Mouse (Mus musculus): Measurements from ENCODE around the gene Pard3b. TPM values are rescaled to one million over a fixed set of nuclear protein-coding genes. Genes with fewer than 3 reads are reported as not detected.

Gene Pard3b
- polyA plus RNA-seq, 1 experiment from 2014 or later = 15.4 TPM

DNA sequence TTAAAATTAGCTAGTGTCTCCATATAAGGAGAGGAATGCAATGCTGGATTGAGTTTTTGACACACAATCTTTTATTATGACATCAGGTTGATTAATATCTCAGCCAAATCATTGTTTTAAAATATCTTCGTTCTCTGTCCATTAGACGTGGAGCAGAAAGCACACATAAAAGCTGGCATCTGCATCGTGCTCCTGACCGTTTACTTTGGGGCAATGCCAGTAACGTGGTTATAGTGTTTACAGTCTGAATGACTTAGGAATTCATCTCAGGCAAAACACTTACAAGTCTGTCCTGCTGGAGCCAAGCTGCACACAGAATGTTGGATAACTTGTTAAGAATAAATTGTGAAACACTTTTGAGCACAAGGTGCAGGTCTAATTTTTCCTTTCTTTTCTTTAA lies 141.3 kb downstream of the Pard3b start:
- Histone ChIP-seq H3K27ac (ENCODE audit: low read depth, low read length) (no peak overlapping the region), H3K4me3 (ENCODE audit: low read depth, low read length) (no peak overlapping the region), H3K4me1 (replicated peaks; ENCODE audit: control insufficient read depth, insufficient read depth, low read length) (no peaks in the 10 kb centered on the region), H3K27me3 (ENCODE audit: control insufficient read depth, insufficient read depth, low read length) (no peaks in the 10 kb centered on the region), H3K9ac (ENCODE audit: low read length) (no peak overlapping the region), H3K4me2 (ENCODE audit: low read depth, low read length, severe bottlenecking) (no peak overlapping the region), H3K9me3 (ENCODE audit: control insufficient read depth, low read length) (no peaks in the 10 kb centered on the region), H3K36me3 (ENCODE audit: control insufficient read depth, insufficient read depth, low read length) (no peaks in the 10 kb centered on the region)
- WGBS = 85% methylated on average over 5 of the region's 5 CpGs
- no peak for ATAC-seq (replicated peaks; ENCODE audit: low FRiP score)
- DNase-seq (ENCODE audit: low spot score) = no peak

DNA sequence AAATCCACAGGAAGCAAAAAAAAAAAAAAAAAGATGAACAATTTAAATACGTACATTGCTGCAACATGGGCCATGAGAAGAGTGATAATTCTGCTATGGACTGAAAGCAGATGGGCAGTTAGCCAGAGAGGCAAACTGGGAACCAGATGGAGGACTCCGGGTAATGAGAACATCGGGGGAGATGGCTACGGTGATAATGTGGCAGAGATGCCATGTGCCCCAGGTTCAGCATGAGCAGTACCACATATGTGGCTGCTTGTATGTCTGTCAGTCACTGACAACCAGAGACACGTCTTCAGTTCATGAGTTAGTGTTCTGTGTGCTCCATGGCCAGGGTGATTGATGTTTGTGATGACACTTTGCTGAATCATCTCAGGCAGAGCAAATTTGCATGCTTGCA lies 157.7 kb downstream of the Pard3b start:
- H3K27ac ChIP-seq (ENCODE audit: low read depth, low read length) = no peak overlapping the region
- H3K36me3 ChIP-seq (ENCODE audit: control insufficient read depth, insufficient read depth, low read length) = no peaks in the 10 kb centered on the region
- H3K4me2 ChIP-seq (ENCODE audit: low read depth, low read length, severe bottlenecking) = no peak overlapping the region
- 91% methylated on average over 5 of the region's 5 CpGs for WGBS
- H3K4me3 ChIP-seq (ENCODE audit: low read depth, low read length) = no peak overlapping the region
- no peaks in the 10 kb centered on the region for H3K27me3 ChIP-seq (ENCODE audit: control insufficient read depth, insufficient read depth, low read length)
- H3K9ac ChIP-seq (ENCODE audit: low read length) = no peak overlapping the region
- no peak for DNase-seq (ENCODE audit: low spot score)
- no peak for ATAC-seq (replicated peaks; ENCODE audit: low FRiP score)
- no peaks in the 10 kb centered on the region for H3K9me3 ChIP-seq (ENCODE audit: control insufficient read depth, low read length)
- no peaks in the 10 kb centered on the region for H3K4me1 ChIP-seq (replicated peaks; ENCODE audit: control insufficient read depth, insufficient read depth, low read length)

- Histone ChIP-seq H3K27me3 (ENCODE audit: control insufficient read depth, insufficient read depth, low read length) (no peaks in the 10 kb centered on the region), H3K4me3 (ENCODE audit: low read depth, low read length) (no peak overlapping the region), H3K9me3 (ENCODE audit: control insufficient read depth, low read length) (no peaks in the 10 kb centered on the region), H3K4me2 (ENCODE audit: low read depth, low read length, severe bottlenecking) (no peak overlapping the region), H3K4me1 (replicated peaks; ENCODE audit: control insufficient read depth, insufficient read depth, low read length) (no peaks in the 10 kb centered on the region), H3K36me3 (ENCODE audit: control insufficient read depth, insufficient read depth, low read length) (no peaks in the 10 kb centered on the region), H3K27ac (ENCODE audit: low read depth, low read length) (no peak overlapping the region), H3K9ac (ENCODE audit: low read length) (no peak overlapping the region)
- 61% methylated on average over 1 of the region's 1 CpGs for WGBS
- DNase-seq (ENCODE audit: low spot score) (no peak), ATAC-seq (replicated peaks; ENCODE audit: low FRiP score) (no peak)
These were observed 181.6 kb downstream of the Pard3b start for GRCm38 (mm10) chr1:61820213-61820612.

GRCm38 (mm10) chr1:61825560-61826191 lies 187.1 kb downstream of the Pard3b start:
- no peak overlapping the region for H3K4me3 ChIP-seq (ENCODE audit: low read depth, low read length)
- DNase-seq (ENCODE audit: low spot score) = no peak
- 91% methylated on average over 3 of the region's 3 CpGs for WGBS
- H3K4me1 ChIP-seq (replicated peaks; ENCODE audit: control insufficient read depth, insufficient read depth, low read length) = no peaks in the 10 kb centered on the region
- no peak overlapping the region for H3K9ac ChIP-seq (ENCODE audit: low read length)
- H3K9me3 ChIP-seq (ENCODE audit: control insufficient read depth, low read length) = no peaks in the 10 kb centered on the region
- no peaks in the 10 kb centered on the region for H3K27me3 ChIP-seq (ENCODE audit: control insufficient read depth, insufficient read depth, low read length)
- H3K36me3 ChIP-seq (ENCODE audit: control insufficient read depth, insufficient read depth, low read length) = no peaks in the 10 kb centered on the region
- ATAC-seq (replicated peaks; ENCODE audit: low FRiP score) = no peak
- no peak overlapping the region for H3K27ac ChIP-seq (ENCODE audit: low read depth, low read length)
- H3K4me2 ChIP-seq (ENCODE audit: low read depth, low read length, severe bottlenecking) = no peak overlapping the region

DNA sequence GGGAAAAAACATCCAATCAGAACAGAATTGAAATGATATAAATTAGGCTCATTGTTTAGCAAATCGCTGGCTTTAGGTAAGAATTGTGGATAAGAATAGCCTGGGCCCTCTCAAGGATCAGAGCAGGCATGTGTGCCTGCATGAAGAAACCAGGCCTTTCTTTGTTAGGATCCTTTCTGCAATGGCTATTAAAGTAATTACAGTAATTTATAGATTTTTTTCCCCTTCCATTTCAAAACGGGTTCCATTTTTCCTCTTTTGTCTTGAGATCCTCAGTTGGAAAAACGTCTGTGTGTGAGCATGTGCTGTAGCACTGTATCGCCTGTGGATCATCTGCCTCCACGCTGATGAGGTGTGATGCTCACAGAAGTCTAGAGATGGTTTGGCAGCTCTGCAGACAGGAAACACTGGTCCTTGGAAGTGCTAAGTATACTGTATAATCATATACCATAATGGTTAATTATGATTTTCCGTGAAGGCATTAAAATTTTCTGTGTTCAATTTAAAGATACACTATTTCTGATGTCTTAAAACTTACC lies 198.5 kb downstream of the Pard3b start:
- Histone ChIP-seq H3K27me3 (ENCODE audit: control insufficient read depth, insufficient read depth, low read length) (no peaks in the 10 kb centered on the region), H3K27ac (ENCODE audit: low read depth, low read length) (no peak overlapping the region), H3K36me3 (ENCODE audit: control insufficient read depth, insufficient read depth, low read length) (no peaks in the 10 kb centered on the region), H3K4me2 (ENCODE audit: low read depth, low read length, severe bottlenecking) (no peak overlapping the region), H3K9ac (ENCODE audit: low read length) (no peak overlapping the region), H3K4me3 (ENCODE audit: low read depth, low read length) (no peak overlapping the region), H3K9me3 (ENCODE audit: control insufficient read depth, low read length) (no peaks in the 10 kb centered on the region), H3K4me1 (replicated peaks; ENCODE audit: control insufficient read depth, insufficient read depth, low read length) (no peaks in the 10 kb centered on the region)
- ATAC-seq (replicated peaks; ENCODE audit: low FRiP score) (no peak), DNase-seq (ENCODE audit: low spot score) (no peak)
- 72% methylated on average over 6 of the region's 6 CpGs for WGBS

GRCm38 (mm10) chr1:61846606-61847005 lies 208.0 kb downstream of the Pard3b start:
- no peaks in the 10 kb centered on the region for H3K27me3 ChIP-seq (ENCODE audit: control insufficient read depth, insufficient read depth, low read length)
- H3K4me3 ChIP-seq (ENCODE audit: low read depth, low read length) = no peak overlapping the region
- ATAC-seq (replicated peaks; ENCODE audit: low FRiP score) (no peak), DNase-seq (ENCODE audit: low spot score) (no peak)
- no peak overlapping the region for H3K4me2 ChIP-seq (ENCODE audit: low read depth, low read length, severe bottlenecking)
- H3K36me3 ChIP-seq (ENCODE audit: control insufficient read depth, insufficient read depth, low read length) = no peaks in the 10 kb centered on the region
- no peaks in the 10 kb centered on the region for H3K9me3 ChIP-seq (ENCODE audit: control insufficient read depth, low read length)
- H3K4me1 ChIP-seq (replicated peaks; ENCODE audit: control insufficient read depth, insufficient read depth, low read length) = no peaks in the 10 kb centered on the region
- H3K27ac ChIP-seq (ENCODE audit: low read depth, low read length) = no peak overlapping the region
- no peak overlapping the region for H3K9ac ChIP-seq (ENCODE audit: low read length)

DNA sequence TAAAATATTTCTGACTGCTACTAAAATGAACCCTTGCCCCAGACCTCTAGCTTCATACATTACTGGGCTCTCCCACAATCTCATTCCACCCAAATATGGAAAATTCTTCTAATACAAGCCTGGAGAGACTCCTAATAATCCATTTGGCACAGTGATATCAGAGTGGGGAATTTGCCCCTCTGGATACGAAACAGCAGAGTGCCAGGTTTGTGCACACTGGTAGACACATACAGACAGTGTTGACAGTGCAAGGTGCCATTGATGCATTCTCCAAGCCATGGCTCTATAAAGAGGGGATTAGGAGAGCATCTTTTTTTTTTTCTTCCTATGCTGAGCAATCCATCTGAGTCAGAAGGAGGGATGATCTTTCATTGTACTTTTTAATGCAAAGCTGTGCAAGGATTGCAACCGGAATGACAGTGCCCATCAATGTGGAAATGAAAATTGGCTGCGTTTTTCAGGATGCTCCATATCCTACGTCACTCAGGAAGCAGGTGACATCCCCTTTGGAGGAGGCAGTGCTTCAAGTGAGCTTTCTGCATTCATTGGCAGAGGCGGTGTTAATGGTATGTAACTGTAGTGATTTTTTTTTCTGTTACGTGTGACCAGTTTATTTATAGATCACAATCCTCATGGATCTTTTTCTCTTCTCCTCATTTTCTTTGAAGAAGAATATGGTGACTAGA lies 210.5 kb downstream of the Pard3b start:
- Histone ChIP-seq H3K4me1 (replicated peaks; ENCODE audit: control insufficient read depth, insufficient read depth, low read length) (no peaks in the 10 kb centered on the region), H3K4me2 (ENCODE audit: low read depth, low read length, severe bottlenecking) (no peak overlapping the region), H3K9me3 (ENCODE audit: control insufficient read depth, low read length) (no peaks in the 10 kb centered on the region), H3K4me3 (ENCODE audit: low read depth, low read length) (no peak overlapping the region), H3K27me3 (ENCODE audit: control insufficient read depth, insufficient read depth, low read length) (no peaks in the 10 kb centered on the region), H3K36me3 (ENCODE audit: control insufficient read depth, insufficient read depth, low read length) (no peaks in the 10 kb centered on the region), H3K9ac (ENCODE audit: low read length) (no peak overlapping the region), H3K27ac (ENCODE audit: low read depth, low read length) (no peak overlapping the region)
- no peak for ATAC-seq (replicated peaks; ENCODE audit: low FRiP score)
- no peak for DNase-seq (ENCODE audit: low spot score)
- 87% methylated on average over 6 of the region's 6 CpGs for WGBS

GRCm38 (mm10) chr1:61850471-61850870 lies 211.8 kb downstream of the Pard3b start:
- Histone ChIP-seq H3K9me3 (ENCODE audit: control insufficient read depth, low read length) (no peaks in the 10 kb centered on the region), H3K4me1 (replicated peaks; ENCODE audit: control insufficient read depth, insufficient read depth, low read length) (no peaks in the 10 kb centered on the region), H3K4me2 (ENCODE audit: low read depth, low read length, severe bottlenecking) (no peak overlapping the region), H3K9ac (ENCODE audit: low read length) (no peak overlapping the region), H3K27ac (ENCODE audit: low read depth, low read length) (no peak overlapping the region), H3K36me3 (ENCODE audit: control insufficient read depth, insufficient read depth, low read length) (no peaks in the 10 kb centered on the region), H3K27me3 (ENCODE audit: control insufficient read depth, insufficient read depth, low read length) (no peaks in the 10 kb centered on the region), H3K4me3 (ENCODE audit: low read depth, low read length) (no peak overlapping the region)
- WGBS = 67% methylated on average over 5 of the region's 5 CpGs
- ATAC-seq (replicated peaks; ENCODE audit: low FRiP score) (no peak), DNase-seq (ENCODE audit: low spot score) (no peak)

DNA sequence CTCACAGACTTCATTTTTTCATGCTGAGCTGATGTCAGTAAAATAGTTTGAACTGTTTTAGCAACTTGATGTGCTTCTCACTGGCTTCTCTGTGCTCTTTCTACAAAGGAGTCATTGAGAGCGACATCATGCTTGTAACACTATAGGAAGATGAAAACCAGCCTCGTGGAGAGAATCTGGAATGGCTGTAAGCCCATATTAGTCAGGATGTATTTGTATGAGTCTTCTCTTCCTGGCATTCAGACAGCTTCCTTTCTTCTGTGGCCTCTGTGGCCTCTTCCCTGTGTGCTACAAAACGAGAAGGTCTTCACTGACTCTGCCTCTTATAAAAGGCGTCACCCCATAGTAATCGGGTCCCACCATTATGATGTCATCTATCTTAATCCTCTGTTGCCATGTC lies 212.6 kb downstream of the Pard3b start:
- 50% methylated on average over 5 of the region's 5 CpGs for WGBS
- Histone ChIP-seq H3K36me3 (ENCODE audit: control insufficient read depth, insufficient read depth, low read length) (no peaks in the 10 kb centered on the region), H3K27ac (ENCODE audit: low read depth, low read length) (no peak overlapping the region), H3K9ac (ENCODE audit: low read length) (no peak overlapping the region), H3K4me2 (ENCODE audit: low read depth, low read length, severe bottlenecking) (no peak overlapping the region), H3K4me3 (ENCODE audit: low read depth, low read length) (no peak overlapping the region), H3K4me1 (replicated peaks; ENCODE audit: control insufficient read depth, insufficient read depth, low read length) (no peaks in the 10 kb centered on the region), H3K27me3 (ENCODE audit: control insufficient read depth, insufficient read depth, low read length) (no peaks in the 10 kb centered on the region), H3K9me3 (ENCODE audit: control insufficient read depth, low read length) (no peaks in the 10 kb centered on the region)
- no peak for ATAC-seq (replicated peaks; ENCODE audit: low FRiP score)
- DNase-seq (ENCODE audit: low spot score) = no peak

Data from forebrain, embryonic 11.5 days (tissue).